Mouse (Mus musculus) right cerebral cortex, postnatal 14 days (tissue): ENCODE data around the gene Dbx2.

Experiments
- DNase-seq: peaks from one replicate; pipeline ENCODE4 v3.0.0; 2022

The Dbx2 gene

DNA sequence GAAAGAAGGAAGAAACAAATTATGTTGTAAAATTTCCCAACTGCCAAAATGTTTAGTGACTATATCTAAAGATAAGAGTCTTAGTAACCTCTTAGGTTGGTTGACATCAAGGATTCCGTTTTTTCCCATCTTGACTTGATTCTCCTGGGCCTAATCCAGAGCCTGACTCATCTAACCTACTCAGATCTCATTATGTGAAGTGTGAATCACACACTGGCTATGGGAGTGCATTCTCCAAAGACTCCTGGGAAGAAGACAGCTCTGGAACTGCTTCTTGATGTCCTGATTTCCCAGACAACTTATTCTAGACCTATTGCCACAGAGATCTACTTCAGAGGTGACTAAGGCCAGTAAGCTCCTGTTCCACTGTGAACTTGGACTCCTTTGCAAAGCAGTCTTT, 43.2 kb downstream of the Dbx2 start:
- no peak for DNase-seq

DNA sequence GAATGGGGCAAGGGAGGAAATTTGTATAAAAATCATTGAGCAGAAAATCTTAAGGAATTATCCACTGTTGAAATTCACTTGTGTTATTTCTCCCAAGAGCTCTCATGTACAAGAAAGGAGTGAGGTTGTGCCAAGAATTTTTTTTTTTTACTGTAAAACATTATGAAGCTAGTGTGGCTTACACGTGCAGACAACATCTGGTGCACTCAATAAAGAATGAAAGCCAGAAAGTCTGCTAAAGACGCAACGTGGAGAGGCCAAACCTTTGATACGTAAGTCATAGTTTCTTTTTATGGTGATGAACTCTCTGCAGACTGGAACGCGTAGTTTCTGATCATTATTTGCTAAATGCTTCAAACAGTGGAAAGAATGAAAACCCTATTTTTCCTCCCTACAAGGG, 54.6 kb downstream of the Dbx2 start:
- DNase-seq: no peak

DNA sequence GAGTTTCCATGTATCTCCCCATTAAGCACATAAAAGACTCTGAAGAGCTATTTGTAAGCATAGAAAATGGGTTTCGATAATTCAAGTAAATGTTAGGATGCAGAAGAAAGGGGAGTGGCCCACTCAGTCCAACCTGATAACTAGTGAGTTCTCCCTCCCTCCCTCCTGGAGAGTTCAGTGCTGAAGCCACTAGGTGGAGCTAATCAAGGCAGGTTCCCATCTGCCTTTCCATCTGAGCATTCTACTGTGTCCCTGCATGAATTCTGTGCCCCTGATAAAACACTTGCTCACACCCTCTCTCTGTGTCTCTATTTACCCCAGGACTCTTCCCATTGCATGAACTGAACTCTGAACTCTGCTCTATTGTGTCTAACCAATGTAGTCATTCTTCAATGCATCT, 57.1 kb downstream of the Dbx2 start:
- DNase-seq: peak; percentile 19

DNA sequence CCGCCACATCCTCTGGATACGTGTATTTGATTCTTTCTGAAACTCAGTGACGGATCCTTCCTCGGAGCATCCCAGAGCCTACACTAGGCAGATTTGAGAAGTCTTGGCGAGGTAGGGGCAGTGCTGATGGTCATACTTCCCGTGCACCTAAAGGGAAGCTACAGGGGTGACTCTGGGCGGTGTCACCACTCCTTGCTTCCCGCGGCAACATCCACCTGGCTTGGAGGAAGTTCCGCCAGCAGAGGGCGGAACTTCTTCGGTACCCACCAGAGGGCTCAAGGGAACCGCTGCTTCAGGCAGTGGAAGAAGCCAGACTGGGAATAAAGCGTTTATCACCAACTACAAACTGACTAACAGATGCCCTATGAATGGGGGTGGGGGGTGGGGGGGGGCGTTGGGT, 68.9 kb downstream of the Dbx2 start:
- no peak for DNase-seq

DNA sequence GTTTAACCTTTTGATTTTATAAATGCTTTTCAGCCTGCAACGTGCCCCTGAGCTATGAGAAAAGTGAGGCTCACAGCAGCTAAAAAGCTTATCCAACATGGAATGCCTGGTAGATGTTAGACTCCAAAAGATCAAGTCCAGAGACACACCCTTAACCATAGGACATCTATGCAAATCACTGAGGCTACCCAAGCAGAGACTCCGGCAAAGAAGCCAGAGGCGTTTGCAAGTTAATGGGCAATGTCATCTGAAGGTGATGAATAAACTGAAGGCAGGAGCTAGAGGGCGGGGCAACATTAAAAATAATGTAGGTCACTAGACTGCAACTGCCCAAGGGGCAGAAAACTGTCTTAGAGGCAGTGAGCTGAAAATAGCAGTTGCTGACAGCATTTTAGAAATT, 70.9 kb downstream of the Dbx2 start:
- DNase-seq: no peak

DNA sequence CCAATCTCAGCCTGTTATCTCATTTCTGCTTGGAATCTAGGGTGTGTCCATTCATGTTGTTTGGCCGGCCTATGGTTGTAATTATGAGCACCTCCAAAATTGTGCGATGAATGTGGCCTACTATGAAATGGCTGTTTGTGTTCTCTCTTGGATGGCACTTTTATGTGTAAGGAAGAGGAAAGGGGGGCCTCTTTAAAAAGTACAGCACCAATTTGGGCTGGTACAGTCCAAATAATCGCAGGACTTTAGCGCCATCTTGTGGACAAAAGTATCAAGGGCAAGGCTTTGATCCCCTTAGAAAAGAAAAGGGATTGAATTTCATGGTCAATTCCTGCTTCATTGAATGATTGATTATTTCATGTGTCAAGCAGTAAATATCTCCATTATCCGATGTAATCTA, 81.1 kb downstream of the Dbx2 start:
- DNase-seq: peak; percentile 58
